Mouse (Mus musculus): ENCODE data around the gene Ehd1.

Gene Ehd1

GRCm38 (mm10) chr19:6276426-6277421 lies at the start of gene Ehd1:
TSS of gene Ehd1 (plus strand) at chr19:6276725.
- DNase-seq (ENCODE audit: low read depth, low spot score): peak; percentile 98

- no peak for DNase-seq (ENCODE audit: low read depth, low spot score)
These were observed 49.8 kb upstream of the Ehd1 start for GRCm38 (mm10) chr19:6226763-6227162.

GRCm38 (mm10) chr19:6227864-6228263 lies 48.7 kb upstream of the Ehd1 start:
- DNase-seq (ENCODE audit: low read depth, low spot score): no peak

DNA sequence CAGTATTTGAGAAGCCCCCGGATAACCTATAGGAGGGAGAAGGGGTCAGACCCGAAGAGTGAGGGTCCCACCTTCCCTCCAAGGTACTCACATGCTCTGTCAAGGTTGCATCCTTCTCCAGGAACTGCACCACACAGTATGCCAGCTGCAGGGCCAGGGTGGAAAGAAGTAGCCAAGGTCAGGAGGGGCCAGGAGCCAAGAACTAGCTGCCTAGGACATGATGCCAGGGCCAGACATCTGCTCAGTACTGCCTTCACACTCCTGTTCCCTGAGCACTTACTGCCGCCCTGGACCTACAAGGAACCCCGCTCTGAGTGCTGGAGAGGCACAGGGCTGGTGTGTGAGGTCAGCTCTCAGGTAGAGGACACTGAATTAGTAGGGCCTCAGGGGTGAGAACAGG lies 46.1 kb upstream of the Ehd1 start:
- DNase-seq (ENCODE audit: low read depth, low spot score): no peak

- no peak for DNase-seq (ENCODE audit: low read depth, low spot score)
These were observed 45.5 kb upstream of the Ehd1 start for GRCm38 (mm10) chr19:6231036-6231435.

- no peak for DNase-seq (ENCODE audit: low read depth, low spot score)
These were observed 42.9 kb upstream of the Ehd1 start for GRCm38 (mm10) chr19:6233647-6234046.

GRCm38 (mm10) chr19:6234337-6235083 lies 42.0 kb upstream of the Ehd1 start:
- DNase-seq (ENCODE audit: low read depth, low spot score): no peak

GRCm38 (mm10) chr19:6235084-6236052 lies 41.2 kb upstream of the Ehd1 start, which contains the start of gene Ppp2r5b:
TSS of gene Ppp2r5b (minus strand) at chr19:6235872.
- DNase-seq (ENCODE audit: low read depth, low spot score): peak; percentile 93

- DNase-seq (ENCODE audit: low read depth, low spot score): peak; percentile 95
These were observed 40.5 kb upstream of the Ehd1 start for GRCm38 (mm10) chr19:6236053-6236441.

DNA sequence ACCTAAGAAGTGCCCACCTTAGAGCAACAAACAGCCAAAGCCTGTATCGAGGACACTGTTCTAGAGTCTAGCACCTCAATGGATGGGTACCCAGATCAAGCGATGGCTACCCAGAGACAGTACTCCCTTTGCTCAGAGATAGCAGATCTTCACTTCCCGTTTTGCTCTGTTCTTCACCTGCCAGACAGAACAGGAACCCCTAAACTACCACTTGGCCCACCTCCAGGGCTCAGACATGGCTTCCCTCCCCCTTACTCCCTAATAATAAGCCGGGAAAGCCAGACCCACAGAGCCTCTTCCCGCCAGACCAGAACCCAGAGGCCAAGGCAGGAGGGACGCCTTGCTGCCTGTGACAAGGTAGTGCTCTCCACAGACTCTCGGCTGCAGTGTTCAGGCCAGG lies 39.7 kb upstream of the Ehd1 start:
- no peak for DNase-seq (ENCODE audit: low read depth, low spot score)

- DNase-seq (ENCODE audit: low read depth, low spot score): no peak
These were observed 37.8 kb upstream of the Ehd1 start for GRCm38 (mm10) chr19:6238740-6239139.

DNA sequence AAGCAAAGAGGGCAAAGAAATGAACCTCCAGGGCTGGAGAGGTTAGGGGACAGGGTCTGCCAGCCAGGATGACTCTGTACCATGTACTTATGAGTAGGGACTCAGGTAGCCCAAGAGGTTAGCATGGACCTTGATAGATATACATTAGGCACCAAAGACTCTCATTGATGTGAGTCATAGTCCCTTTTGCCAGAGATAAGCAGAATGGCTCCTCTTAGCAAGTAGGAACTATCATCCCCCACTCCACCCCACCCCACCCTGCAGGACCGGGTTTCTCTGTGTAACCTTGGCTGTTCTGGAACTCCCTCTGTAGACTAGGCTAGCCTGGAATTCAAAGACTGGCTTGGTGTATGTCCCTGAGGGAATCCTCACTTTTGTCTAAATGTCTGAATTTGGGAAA lies 36.4 kb upstream of the Ehd1 start:
- no peak for DNase-seq (ENCODE audit: low read depth, low spot score)

GRCm38 (mm10) chr19:6240725-6241124 lies 35.8 kb upstream of the Ehd1 start:
- DNase-seq (ENCODE audit: low read depth, low spot score): no peak

- DNase-seq (ENCODE audit: low read depth, low spot score): peak; percentile 100
These were observed 35.0 kb upstream of the Ehd1 start, which contains the start of gene Atg2a for GRCm38 (mm10) chr19:6241274-6242107. TSS of gene Atg2a (plus strand) at chr19:6241668.

DNA sequence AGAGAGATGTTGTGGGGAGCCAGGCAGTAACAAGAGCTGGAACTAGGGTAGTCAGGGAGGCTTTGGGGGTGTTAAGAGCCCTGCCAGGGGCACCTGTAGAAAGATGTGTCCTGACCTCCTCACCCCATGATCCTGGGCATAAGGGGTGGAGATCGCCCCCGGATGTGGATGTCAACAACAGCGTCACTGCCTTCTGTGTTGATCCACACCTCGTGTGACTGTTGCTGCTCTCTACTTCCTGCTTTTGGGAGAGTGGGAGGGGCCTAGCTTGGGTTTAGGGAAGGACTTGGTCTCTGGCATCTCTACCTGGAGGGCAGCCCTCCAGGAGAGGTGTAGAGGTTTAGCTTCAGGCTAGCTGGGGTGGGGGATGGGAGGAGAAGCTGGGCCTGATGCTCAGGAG lies 34.2 kb upstream of the Ehd1 start:
- peak; percentile 90 for DNase-seq (ENCODE audit: low read depth, low spot score)

GRCm38 (mm10) chr19:6243226-6243625 lies 33.3 kb upstream of the Ehd1 start:
- DNase-seq (ENCODE audit: low read depth, low spot score): no peak

DNA sequence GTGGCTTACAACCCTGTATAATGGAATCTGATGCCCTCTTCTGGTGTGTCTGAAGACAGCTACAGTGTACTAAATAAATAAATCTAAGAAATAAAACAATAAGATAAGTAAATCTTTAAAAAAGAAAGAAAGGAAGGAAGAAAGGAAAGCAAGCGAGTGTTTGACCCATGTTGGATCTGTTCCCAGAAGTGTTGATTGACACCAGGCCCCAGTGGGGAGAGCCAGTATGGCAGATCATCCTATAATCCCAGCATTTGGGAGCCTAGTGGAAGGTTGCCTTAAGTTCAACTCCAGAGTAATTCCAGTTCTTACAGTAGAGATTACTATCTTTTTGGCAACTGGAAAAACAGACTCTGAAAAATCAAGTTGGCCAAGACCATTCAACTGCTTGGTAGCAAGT lies 30.7 kb upstream of the Ehd1 start:
- peak; percentile 49 for DNase-seq (ENCODE audit: low read depth, low spot score)

DNA sequence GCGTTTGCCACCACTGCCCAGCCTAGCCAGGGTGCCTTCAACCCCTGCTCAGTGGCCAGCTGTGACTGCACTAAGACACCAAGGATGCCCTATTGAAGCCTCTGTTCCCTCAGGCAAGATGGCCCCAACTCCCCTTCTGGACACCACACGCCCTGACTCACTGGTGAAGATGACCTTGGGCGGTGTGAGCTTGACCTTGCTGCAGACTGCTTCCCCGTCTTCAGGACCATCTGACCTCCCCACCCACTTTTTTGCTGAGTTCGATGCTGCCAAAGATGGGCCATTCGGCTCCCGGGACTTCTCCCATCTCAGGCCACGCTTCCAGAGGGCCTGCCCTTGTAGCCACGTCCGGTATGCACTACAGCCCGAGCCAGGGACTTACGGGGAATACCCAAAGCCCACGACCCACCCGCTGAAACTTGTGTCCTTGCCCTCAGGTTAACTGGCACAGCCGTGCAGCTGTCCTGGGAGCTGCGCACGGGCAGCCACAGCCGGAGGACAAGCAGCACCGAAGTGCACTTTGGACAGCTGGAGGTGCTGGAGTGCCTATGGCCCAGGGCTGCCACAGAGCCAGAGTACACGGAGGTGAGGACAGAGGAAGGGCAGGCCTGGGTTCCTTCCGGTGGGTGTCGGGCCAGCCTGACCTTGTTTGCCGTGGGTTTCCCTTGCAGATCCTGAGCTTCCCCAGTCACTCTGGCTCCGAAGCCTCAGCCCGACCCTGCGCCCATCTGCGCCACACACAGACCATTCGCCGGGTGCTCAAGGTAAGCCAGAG lies 28.8 kb upstream of the Ehd1 start:
- no peak for DNase-seq (ENCODE audit: low read depth, low spot score)

DNA sequence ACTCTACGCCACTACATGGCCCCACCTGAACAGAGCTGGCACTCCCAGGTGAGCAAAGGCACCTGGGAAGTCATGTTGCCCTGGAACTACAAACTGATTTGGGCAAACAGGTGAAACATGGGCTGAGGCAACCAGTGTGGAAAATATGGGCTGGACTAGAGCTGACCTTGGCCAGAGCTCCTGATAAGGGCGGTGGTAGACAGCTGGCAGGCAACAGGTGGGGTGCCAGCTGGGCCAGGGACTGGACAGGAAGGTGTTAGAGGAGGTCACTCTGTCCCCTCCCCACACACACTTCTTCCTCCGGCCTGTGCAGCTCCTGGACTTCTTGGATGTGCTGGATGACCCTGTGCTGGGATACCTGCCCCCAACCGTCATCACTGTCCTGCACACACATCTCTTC lies 23.5 kb upstream of the Ehd1 start:
- no peak for DNase-seq (ENCODE audit: low read depth, low spot score)

GRCm38 (mm10) chr19:6260428-6260827 lies 16.1 kb upstream of the Ehd1 start:
- DNase-seq (ENCODE audit: low read depth, low spot score): peak; percentile 51
